Mouse (Mus musculus): Measurements from ENCODE around the gene Olfr872.
"Not testable (repeated sequence)": the region's sequence is repeated elsewhere in the genome, so short reads cannot be mapped to it uniquely, and the experiment has no call there.

The Olfr872 gene

DNA sequence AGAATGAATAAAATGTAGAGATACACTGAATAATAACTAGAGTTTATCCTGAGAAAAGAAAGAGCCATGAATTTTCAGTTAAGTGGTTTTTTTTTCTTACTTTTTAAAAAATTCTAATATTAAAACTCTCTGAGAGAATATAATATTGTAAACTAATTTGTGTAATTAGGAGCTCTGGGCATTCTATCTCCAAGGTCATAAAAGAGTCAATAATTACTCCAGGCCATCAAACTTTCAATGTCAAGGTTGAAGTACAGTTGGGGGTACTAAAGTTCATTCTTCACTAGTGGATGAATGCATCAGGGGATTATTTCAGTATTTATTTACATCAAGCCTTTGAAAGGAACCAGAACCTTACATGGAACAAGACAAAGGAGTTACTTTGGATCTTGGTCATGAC is at the start of gene Olfr872:
Olfr872 (plus strand) TSS at position 301 of the 400 bp plus-strand sequence.
- in situ Hi-C loops (cut with MseI, MboI): no loop called here

DNA sequence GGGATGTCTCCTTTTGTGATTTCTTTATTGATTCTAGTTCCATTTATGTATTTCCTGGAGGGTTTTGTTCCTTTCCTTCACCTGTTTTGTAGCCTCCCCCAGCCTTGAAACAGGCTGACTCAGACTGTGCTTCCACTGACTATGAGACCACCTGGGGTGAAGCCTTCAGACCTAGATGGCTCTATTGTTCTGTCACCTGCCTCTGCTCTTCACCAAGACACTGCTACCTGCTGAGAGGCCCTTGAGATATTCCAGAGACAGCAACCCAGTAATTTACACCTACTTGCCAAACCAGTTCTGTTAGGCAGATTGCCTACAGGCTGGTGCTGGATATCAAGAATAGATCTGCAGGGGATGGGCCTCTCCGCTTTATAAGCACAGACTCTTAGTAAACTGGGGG is 34.8 kb upstream of the Olfr872 start:
- in situ Hi-C loops (cut with MseI, MboI): no loop called here

DNA sequence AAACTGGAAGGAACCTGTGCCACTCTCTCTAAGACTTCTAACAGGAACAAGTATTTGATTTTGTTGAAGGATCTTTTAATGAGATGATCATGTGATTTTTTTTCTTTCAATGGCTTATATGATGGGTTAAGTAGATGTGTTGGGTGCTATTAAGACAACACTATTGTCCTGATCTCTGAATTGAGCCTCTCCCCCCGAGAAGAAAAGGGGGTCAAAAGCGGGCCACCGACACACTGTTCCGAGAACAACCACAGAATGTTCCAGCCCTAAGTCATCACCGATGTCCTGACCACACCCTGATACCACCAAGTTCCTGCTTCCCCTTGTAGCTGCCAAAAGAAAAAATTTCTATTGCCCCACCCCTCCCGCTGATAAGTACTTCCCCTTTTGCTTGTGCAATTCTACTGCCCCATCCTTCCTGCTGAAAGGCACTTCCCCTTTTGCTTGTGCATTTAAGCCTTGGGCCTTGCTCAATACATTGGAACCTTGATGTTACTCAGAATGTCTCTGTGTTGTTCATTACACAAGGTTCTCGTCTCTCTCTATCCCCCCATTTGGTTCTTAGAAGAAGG is 33.4 kb upstream of the Olfr872 start:
- in situ Hi-C loops (cut with MseI, MboI): not testable (repeated sequence)

DNA sequence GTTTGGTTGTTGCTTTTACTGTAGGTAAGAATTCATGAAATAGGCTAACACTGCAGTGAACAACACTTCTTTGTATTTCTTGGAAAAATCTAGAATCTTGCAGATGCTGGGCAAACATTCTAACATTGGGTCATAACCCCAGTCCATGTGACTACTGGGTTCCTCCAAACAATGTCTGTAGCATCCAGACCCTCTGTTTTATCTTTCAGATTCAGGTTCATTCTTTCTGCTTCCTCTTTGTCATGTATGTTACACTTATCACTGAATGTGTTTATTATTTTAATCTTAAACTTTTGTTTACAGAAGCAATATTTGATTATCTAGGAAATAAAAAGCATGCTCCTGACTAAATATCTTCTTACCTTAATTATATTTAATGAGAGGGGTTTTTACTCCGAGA is 26.1 kb upstream of the Olfr872 start:
- in situ Hi-C loops (cut with MseI, MboI): no loop called here

DNA sequence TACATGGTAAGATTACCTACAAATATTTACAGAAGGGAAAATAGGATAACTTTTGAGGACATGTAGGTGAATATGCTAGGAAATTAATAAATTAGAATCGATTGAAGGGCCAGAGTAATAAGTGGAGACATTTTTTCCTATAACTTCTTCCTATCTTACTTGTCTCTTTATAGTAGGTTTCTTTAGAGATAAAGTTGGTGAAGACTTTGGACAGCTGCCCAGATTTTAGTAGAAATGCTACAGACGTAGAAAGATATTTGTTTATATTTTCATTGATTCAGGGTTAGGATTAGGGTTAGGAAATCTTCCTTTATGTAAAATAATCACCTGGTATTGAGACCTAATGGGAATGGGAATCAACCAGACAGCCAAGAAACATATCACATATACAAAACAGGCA is 25.4 kb upstream of the Olfr872 start:
- in situ Hi-C loops (cut with MseI, MboI): no loop called here

DNA sequence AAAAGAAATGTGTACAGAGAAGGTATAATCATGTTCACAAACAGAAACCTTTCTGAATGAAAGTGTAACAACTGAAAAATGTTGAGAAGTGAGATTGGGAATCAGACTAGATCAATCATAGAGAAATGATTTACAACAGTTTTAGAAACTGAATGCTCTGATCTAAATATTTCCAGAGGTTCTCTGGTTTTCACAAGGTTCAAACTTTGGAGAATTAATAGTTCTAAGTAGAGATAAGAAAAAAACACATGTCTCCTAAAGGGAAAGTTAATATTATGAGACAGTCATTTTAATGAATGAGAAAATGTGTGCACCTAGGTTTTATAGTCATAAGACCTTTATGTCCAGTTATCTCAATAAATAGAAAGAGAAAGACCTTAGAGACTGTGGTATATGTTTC is 25.0 kb upstream of the Olfr872 start, which contains the start of gene Olfr871:
Olfr871 (plus strand) TSS at position 301 of the 400 bp plus-strand sequence.
- in situ Hi-C loops (cut with MseI, MboI): no loop called here

DNA sequence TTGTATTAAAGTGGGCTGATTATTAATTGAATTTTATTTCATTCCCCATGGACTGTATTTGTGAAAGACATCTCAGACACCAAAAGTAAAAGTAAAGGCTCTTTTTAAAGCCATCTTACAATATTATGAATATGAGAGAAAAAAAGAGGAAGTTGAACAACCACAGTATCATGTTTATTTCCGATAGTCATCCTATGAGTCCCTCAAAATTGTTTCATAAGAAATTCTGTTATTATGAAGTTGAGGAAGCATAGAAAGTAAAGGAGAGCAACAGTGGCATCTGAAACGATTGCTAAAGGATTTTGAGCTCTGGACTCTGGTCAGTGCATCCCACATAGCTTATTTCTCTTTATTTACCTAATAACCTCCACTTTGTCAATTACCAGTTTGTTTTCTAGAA is 459 bp downstream of the Olfr872 start:
- in situ Hi-C loops (cut with MseI, MboI): no loop called here

DNA sequence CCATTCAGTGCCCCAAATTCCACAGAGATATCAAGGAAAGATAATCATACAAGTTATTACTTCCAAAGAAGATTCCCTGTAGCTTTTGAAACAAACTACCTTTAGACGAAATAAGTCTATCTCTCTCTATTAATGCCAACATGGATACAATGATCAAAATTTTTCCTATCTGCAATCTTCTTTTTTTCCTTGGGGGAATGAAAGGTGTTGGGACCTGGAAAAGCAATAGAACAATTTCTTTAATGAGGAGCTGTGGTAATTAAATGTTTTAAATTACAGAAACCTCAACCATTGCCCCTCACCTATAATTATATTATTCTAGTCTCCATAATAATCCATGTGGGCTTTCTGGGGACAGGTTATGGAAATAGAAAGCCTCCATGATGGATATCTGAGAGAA is 45.1 kb downstream of the Olfr872 start, which contains the start of gene Olfr39:
Olfr39 (plus strand) TSS at position 301 of the 400 bp plus-strand sequence.
- in situ Hi-C loops (cut with MseI, MboI): no loop called here

DNA sequence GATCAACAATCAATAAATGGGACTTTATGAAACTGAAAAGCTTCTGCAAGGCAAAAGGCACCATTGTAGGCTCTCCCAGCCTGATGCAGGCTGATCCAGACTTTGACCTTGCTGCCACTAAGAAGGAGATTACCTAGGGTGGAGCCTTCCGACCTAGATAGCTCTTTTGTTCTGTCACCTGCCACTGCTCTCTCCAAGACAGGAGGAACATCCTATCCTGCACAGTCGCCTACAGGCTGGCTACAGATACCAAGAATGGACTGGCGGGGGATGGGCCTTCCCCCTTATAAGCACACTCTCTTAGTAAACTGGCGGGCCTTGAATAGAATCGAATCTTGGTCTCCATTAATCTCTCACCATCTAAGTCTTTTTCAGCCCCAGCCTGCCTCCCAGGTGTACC is 58.6 kb downstream of the Olfr872 start:
- in situ Hi-C loops (cut with MseI, MboI): not testable (repeated sequence)

DNA sequence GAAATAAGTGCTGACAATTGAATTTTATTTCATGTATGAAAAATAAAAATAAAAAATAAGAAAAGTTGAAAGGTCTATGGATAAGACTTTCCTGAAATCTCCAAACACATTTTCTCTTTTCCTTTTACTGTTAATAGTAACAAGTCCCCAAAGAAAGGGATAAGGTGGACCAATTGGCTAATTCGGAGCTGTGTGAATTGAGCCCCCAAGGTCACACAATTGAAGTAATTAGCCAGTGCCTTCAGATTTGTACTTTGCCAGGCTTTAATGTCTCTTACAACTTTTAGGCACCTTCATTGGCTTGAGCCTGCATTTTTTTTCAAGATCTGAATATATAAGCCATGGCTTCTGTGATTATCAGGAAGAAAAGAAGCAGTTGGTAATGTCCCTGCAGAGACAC is 61.3 kb downstream of the Olfr872 start, which contains the start of gene Olfr873:
Olfr873 (plus strand) TSS at position 301 of the 400 bp plus-strand sequence.
- in situ Hi-C loops (cut with MseI, MboI): no loop called here
